Mouse (Mus musculus) testis, adult 2 months (tissue): ENCODE results near the gene Ropn1.

Experiments
- CTCF ChIP-seq: fragments of 200-500 bp; IDR thresholded peaks from 2 replicates; pipeline ENCODE4 v1.5.1; 2012; ENCODE audit warnings: low read depth, mild to moderate bottlenecking, inconsistent platforms, low read length, moderate library complexity; ENCODE audit not compliant: control insufficient read depth, insufficient read depth, insufficient replicate concordance
- POLR2A ChIP-seq: fragments of 200-500 bp; IDR thresholded peaks from 2 replicates; pipeline ENCODE4 v1.6.1; 2012; ENCODE audit warnings: low read depth, mild to moderate bottlenecking, inconsistent platforms, low read length, moderate library complexity; ENCODE audit not compliant: control insufficient read depth

GRCm38 (mm10) chr16:34627591-34627990 lies 22.1 kb upstream of the Ropn1 start:
- no peak for TF ChIP-seq POLR2A
- TF ChIP-seq CTCF: no peak
